In the genomic region with DNA sequence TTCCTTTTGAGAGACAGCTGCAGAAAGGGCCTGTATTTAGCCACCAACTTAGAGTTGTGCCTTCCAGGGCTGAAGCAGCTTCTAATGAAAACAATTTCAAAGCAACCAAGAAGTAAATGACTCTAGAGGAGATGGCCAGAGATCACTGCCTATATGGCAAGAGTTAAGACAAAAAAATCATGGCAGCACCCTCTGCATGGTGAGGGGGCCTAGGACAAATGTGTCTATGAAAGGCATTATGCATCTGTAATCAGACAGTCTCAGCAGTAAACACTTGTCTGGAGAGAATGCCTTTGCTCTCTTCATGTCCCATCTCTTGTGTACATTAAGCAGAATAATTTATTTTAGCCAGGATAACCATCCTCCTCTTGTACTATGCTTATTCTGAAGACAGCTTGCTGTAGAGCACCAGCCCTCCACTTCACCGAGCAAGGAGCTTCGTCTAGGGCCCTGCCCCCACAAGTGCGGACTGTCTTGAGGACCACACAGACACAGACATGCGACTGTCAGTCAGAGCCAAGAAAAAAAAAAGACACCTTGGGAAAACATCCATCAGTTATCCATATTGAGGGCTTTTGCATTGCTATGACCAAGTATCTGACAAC, we compare ENCODE assay signal across 28 mouse cellular contexts.
DNase-seq lines count a peak whose midpoint lies in the region; ATAC-seq and TF ChIP-seq lines count a peak whose summit lies in the region.
"Had no signal": no experiment of that assay in that cellular context is flagged by ENCODE, and none has a peak within 500 bp of the region (broad histone marks: within the 10 kb centered on the region; RNA-seq: fewer than 3 reads in every experiment).

No protein-coding gene starts in this region.

- H3K27ac ChIP-seq in lung, embryonic 14.5 days (ENCODE audit: low read depth): no peak overlapping the region
- no peak overlapping the region for H3K27ac ChIP-seq in lung, postnatal 0 days (ENCODE audit: low read length)
- H3K27ac ChIP-seq in intestine, embryonic 15.5 days: peak overlapping the region; percentile 82
- H3K27ac ChIP-seq in intestine, embryonic 16.5 days (ENCODE audit: low read length): peak overlapping the region; percentile 72
- H3K27ac ChIP-seq in forebrain, embryonic 11.5 days (ENCODE audit: low read depth, low read length): no peak overlapping the region
- H3K27ac ChIP-seq: embryonic facial prominence, embryonic 10.5 days; embryonic facial prominence, embryonic 13.5 days; forebrain, embryonic 13.5 days; heart, embryonic 15.5 days; hindbrain, embryonic 10.5 days; hindbrain, embryonic 13.5 days had no signal

- H3K9ac ChIP-seq in lung, embryonic 14.5 days: no peak overlapping the region
- H3K9ac ChIP-seq in lung, postnatal 0 days (replicated peaks; ENCODE audit: low read depth): no peak overlapping the region
- H3K9ac ChIP-seq in intestine, embryonic 15.5 days: no peak overlapping the region
- no peak overlapping the region for H3K9ac ChIP-seq in intestine, embryonic 16.5 days (ENCODE audit: low read depth, low read length)
- H3K9ac ChIP-seq in forebrain, embryonic 11.5 days (ENCODE audit: low read length): no peak overlapping the region
- H3K9ac ChIP-seq: embryonic facial prominence, embryonic 13.5 days; forebrain, embryonic 13.5 days; heart, embryonic 12.5 days; heart, embryonic 15.5 days; hindbrain, embryonic 13.5 days had no signal

- TF ChIP-seq CTCF in lung, embryonic 14.5 days (IDR thresholded peaks at IDR 0.05; ENCODE audit: low read depth): no peak
- no peak for TF ChIP-seq CTCF in lung, postnatal 0 days (IDR thresholded peaks at IDR 0.05)
- no peak for TF ChIP-seq CTCF in lung, adult 2 months (IDR thresholded peaks at IDR 0.05; ENCODE audit: insufficient read depth, low read length)

- no peaks in the 10 kb centered on the region for H3K36me3 ChIP-seq in lung, embryonic 14.5 days (ENCODE audit: insufficient read depth)
- no peaks in the 10 kb centered on the region for H3K36me3 ChIP-seq in lung, postnatal 0 days (ENCODE audit: insufficient read depth, low read length)
- no peaks in the 10 kb centered on the region for H3K36me3 ChIP-seq in intestine, embryonic 15.5 days
- no peaks in the 10 kb centered on the region for H3K36me3 ChIP-seq in intestine, embryonic 16.5 days (ENCODE audit: control insufficient read depth, insufficient read depth, low read length)
- H3K36me3 ChIP-seq in forebrain, embryonic 11.5 days (ENCODE audit: control insufficient read depth, insufficient read depth, low read length): no peaks in the 10 kb centered on the region
- H3K36me3 ChIP-seq: embryonic facial prominence, embryonic 10.5 days; embryonic facial prominence, embryonic 13.5 days; heart, embryonic 12.5 days; heart, embryonic 15.5 days; hindbrain, embryonic 10.5 days; hindbrain, embryonic 13.5 days had no signal

- 55% methylated on average over 4 of the region's 4 CpGs for WGBS in lung, embryonic 14.5 days
- 72% methylated on average over 4 of the region's 4 CpGs for WGBS in lung, postnatal 0 days
- 79% methylated on average over 4 of the region's 4 CpGs for WGBS in lung, adult 2 months
- WGBS in intestine, embryonic 15.5 days: 52% methylated on average over 4 of the region's 4 CpGs
- 61% methylated on average over 4 of the region's 4 CpGs for WGBS in intestine, embryonic 16.5 days
- WGBS in forebrain, embryonic 11.5 days: 90% methylated on average over 4 of the region's 4 CpGs

- no peak for TF ChIP-seq POLR2A in lung, adult 2 months (IDR thresholded peaks at IDR 0.05; ENCODE audit: borderline replicate concordance, extremely low read depth, low read depth, low read length)

- H3K4me2 ChIP-seq in lung, embryonic 14.5 days: no peak overlapping the region
- no peak overlapping the region for H3K4me2 ChIP-seq in lung, postnatal 0 days (replicated peaks; ENCODE audit: low read depth, low read length)
- H3K4me2 ChIP-seq in intestine, embryonic 15.5 days (replicated peaks): peak overlapping the region; percentile 46
- peak overlapping the region; percentile 0; the same call in 1 of the 2 replicates for H3K4me2 ChIP-seq in intestine, embryonic 16.5 days (ENCODE audit: low read depth, low read length)
- no peak overlapping the region for H3K4me2 ChIP-seq in forebrain, embryonic 11.5 days (ENCODE audit: low read depth, low read length, severe bottlenecking)
- H3K4me2 ChIP-seq: embryonic facial prominence, embryonic 13.5 days; forebrain, embryonic 13.5 days; heart, embryonic 12.5 days; heart, embryonic 15.5 days; hindbrain, embryonic 13.5 days had no signal

- H3K9me3 ChIP-seq in lung, embryonic 14.5 days (ENCODE audit: low read depth, low read length): no peaks in the 10 kb centered on the region
- H3K9me3 ChIP-seq in lung, postnatal 0 days (ENCODE audit: low read length): no peaks in the 10 kb centered on the region
- H3K9me3 ChIP-seq in intestine, embryonic 15.5 days: no peaks in the 10 kb centered on the region
- H3K9me3 ChIP-seq in intestine, embryonic 16.5 days (ENCODE audit: control insufficient read depth, low read length): no peaks in the 10 kb centered on the region
- no peaks in the 10 kb centered on the region for H3K9me3 ChIP-seq in forebrain, embryonic 11.5 days (ENCODE audit: control insufficient read depth, low read length)
- H3K9me3 ChIP-seq: embryonic facial prominence, embryonic 10.5 days; embryonic facial prominence, embryonic 13.5 days; forebrain, embryonic 13.5 days; heart, embryonic 12.5 days; heart, embryonic 15.5 days; hindbrain, embryonic 10.5 days; hindbrain, embryonic 13.5 days had no signal

- H3K4me3 ChIP-seq in lung, embryonic 14.5 days (ENCODE audit: low read depth, low read length): no peak overlapping the region
- no peak overlapping the region for H3K4me3 ChIP-seq in lung, postnatal 0 days (ENCODE audit: low read depth, low read length)
- H3K4me3 ChIP-seq in lung, adult 2 months (replicated peaks; ENCODE audit: extremely low read depth, low read depth, low read length): no peak overlapping the region
- no peak overlapping the region for H3K4me3 ChIP-seq in intestine, embryonic 15.5 days (replicated peaks)
- no peak overlapping the region for H3K4me3 ChIP-seq in intestine, embryonic 16.5 days (ENCODE audit: low read length)
- H3K4me3 ChIP-seq in forebrain, embryonic 11.5 days (ENCODE audit: low read depth, low read length): no peak overlapping the region
- H3K4me3 ChIP-seq: embryonic facial prominence, embryonic 10.5 days; embryonic facial prominence, embryonic 13.5 days; erythroblast, embryonic 14.5 days; forebrain, embryonic 13.5 days; heart, embryonic 12.5 days; heart, embryonic 15.5 days; hindbrain, embryonic 10.5 days; hindbrain, embryonic 13.5 days had no signal

- DNase-seq in lung, embryonic 14.5 days: peak; percentile 56
- no peak for DNase-seq in lung, postnatal 14 days
- no peak for DNase-seq in lung, postnatal 0 days (ENCODE audit: low spot score)
- no peak for DNase-seq in lung, adult 2 months
- DNase-seq in forebrain, embryonic 11.5 days (ENCODE audit: low spot score): no peak
- DNase-seq in layer of hippocampus, adult 11-12 months (ENCODE audit: low spot score): no peak
- DNase-seq: adrenal gland, adult 2 months; adrenal gland, postnatal 14 days; cerebellum, adult 11 months; cerebellum, adult 2 months; cerebellum, adult 9-11 months; cerebellum, postnatal 25 days; embryo, embryonic 11 days; gastrocnemius, postnatal 10 days; gastrocnemius, postnatal 36 days; heart, postnatal 10 days; heart, postnatal 36 days had no signal

- H3K4me1 ChIP-seq in lung, embryonic 14.5 days (ENCODE audit: insufficient read depth): peaks cover 17% of the 10 kb centered on the region
- H3K4me1 ChIP-seq in lung, postnatal 0 days (ENCODE audit: insufficient read depth, low read depth, low read length): 0 out of 2 replicates have a peak, but pooled peaks cover 4% of the 10 kb centered on the region
- H3K4me1 ChIP-seq in lung, adult 2 months (ENCODE audit: control insufficient read depth, insufficient read depth, low read length): peaks cover 2% of the 10 kb centered on the region; the same call in 1 of the 2 replicates
- H3K4me1 ChIP-seq in intestine, embryonic 15.5 days (replicated peaks): peaks cover 44% of the 10 kb centered on the region
- peaks cover 42% of the 10 kb centered on the region for H3K4me1 ChIP-seq in intestine, embryonic 16.5 days (ENCODE audit: control insufficient read depth, insufficient read depth, low read length)
- H3K4me1 ChIP-seq in forebrain, embryonic 11.5 days (replicated peaks; ENCODE audit: control insufficient read depth, insufficient read depth, low read length): 0 out of 2 replicates have a peak, but pooled peaks cover 2% of the 10 kb centered on the region

- no peak for TF ChIP-seq EP300 in lung, postnatal 0 days (IDR thresholded peaks at IDR 0.05)

- peak; percentile 80 for ATAC-seq in lung, embryonic 14.5 days (ENCODE audit: insufficient read depth)
- ATAC-seq in lung, postnatal 0 days: peak; percentile 26; the same call in 1 of the 2 replicates
- ATAC-seq in intestine, embryonic 15.5 days: no peak
- no peak for ATAC-seq in intestine, embryonic 16.5 days
- ATAC-seq in forebrain, embryonic 11.5 days (replicated peaks; ENCODE audit: low FRiP score): no peak
- ATAC-seq: forebrain, embryonic 13.5 days; forebrain, embryonic 16.5 days had no signal

- no peaks in the 10 kb centered on the region for H3K27me3 ChIP-seq in lung, embryonic 14.5 days (ENCODE audit: insufficient read depth, low read length)
- no peaks in the 10 kb centered on the region for H3K27me3 ChIP-seq in lung, postnatal 0 days (replicated peaks; ENCODE audit: insufficient read depth, low read length)
- no peaks in the 10 kb centered on the region for H3K27me3 ChIP-seq in intestine, embryonic 15.5 days (replicated peaks)
- no peaks in the 10 kb centered on the region for H3K27me3 ChIP-seq in intestine, embryonic 16.5 days (replicated peaks; ENCODE audit: control insufficient read depth, insufficient read depth, low read length)
- no peaks in the 10 kb centered on the region for H3K27me3 ChIP-seq in forebrain, embryonic 11.5 days (ENCODE audit: control insufficient read depth, insufficient read depth, low read length)
- H3K27me3 ChIP-seq: embryonic facial prominence, embryonic 13.5 days; forebrain, embryonic 13.5 days; heart, embryonic 12.5 days; heart, embryonic 15.5 days; hindbrain, embryonic 13.5 days had no signal

Comparison
In these comparisons a context has a peak if more than half of its experiments do, and no peak if none do; other contexts are left out.
1. ATAC-seq: peak in lung, embryonic 14.5 days (single experiment) and lung, postnatal 0 days (single experiment); none in intestine, embryonic 15.5 days (single experiment), intestine, embryonic 16.5 days (single experiment) and forebrain, embryonic 11.5 days (single experiment).
2. H3K27ac ChIP-seq: peak in intestine, embryonic 15.5 days (single experiment) and intestine, embryonic 16.5 days (single experiment); none in lung, embryonic 14.5 days (single experiment), lung, postnatal 0 days (single experiment) and forebrain, embryonic 11.5 days (single experiment).
3. H3K4me2 ChIP-seq: peak in intestine, embryonic 15.5 days (single experiment) and intestine, embryonic 16.5 days (single experiment); none in lung, embryonic 14.5 days (single experiment), lung, postnatal 0 days (single experiment) and forebrain, embryonic 11.5 days (single experiment).